Mouse (Mus musculus) forebrain, postnatal 0 days (tissue): Measurements from ENCODE around the gene Adck1. TPM values are rescaled to one million over a fixed set of nuclear protein-coding genes. Genes with fewer than 3 reads are reported as not detected.

Experiments
- ATAC-seq: fragments of 200-750 bp; cut with Nextera tagmentation; 2 replicates; pipeline ENCODE4 v1.8.0; 2017; ENCODE audit warnings: mild to moderate bottlenecking, moderate library complexity
- DNase-seq: peaks from one replicate; pipeline ENCODE4 v3.0.0-alpha.2; 2015
- H3K27ac ChIP-seq: fragments of 300-500 bp; sonication (generic); 2 replicates; pipeline ENCODE4 v1.5.1; 2014; ENCODE audit warnings: low read depth, mild to moderate bottlenecking, antibody characterized with exemption, low read length, moderate library complexity, mixed read lengths
- H3K27me3 ChIP-seq: fragments of 300-500 bp; sonication (generic); 2 replicates; pipeline ENCODE4 v1.6.1; 2014; ENCODE audit warnings: mild to moderate bottlenecking, low read length, mixed read lengths; ENCODE audit not compliant: insufficient read depth
- H3K36me3 ChIP-seq: fragments of 300-500 bp; sonication (generic); 2 replicates; pipeline ENCODE4 v1.6.1; 2014; ENCODE audit warnings: mild to moderate bottlenecking, moderate library complexity; ENCODE audit not compliant: insufficient read depth
- H3K4me1 ChIP-seq: fragments of 300-500 bp; sonication (generic); 2 replicates; pipeline ENCODE4 v1.6.1; 2014; ENCODE audit warnings: antibody characterized with exemption; ENCODE audit not compliant: insufficient read depth
- H3K4me2 ChIP-seq: fragments of 300-500 bp; sonication (generic); 2 replicates; pipeline ENCODE4 v1.6.1; 2014; ENCODE audit warnings: low read depth, mild to moderate bottlenecking, moderate library complexity
- H3K4me3 ChIP-seq: fragments of 300-500 bp; sonication (generic); 2 replicates; pipeline ENCODE4 v1.5.1; 2014; ENCODE audit warnings: low read depth, low read length, mixed read lengths
- H3K9ac ChIP-seq: fragments of 300-500 bp; sonication (generic); 2 replicates; pipeline ENCODE4 v1.6.1; 2014; ENCODE audit warnings: mild to moderate bottlenecking
- H3K9me3 ChIP-seq: fragments of 300-500 bp; sonication (generic); 2 replicates; pipeline ENCODE4 v1.6.1; 2016; ENCODE audit warnings: low read length
- CTCF ChIP-seq: sonication (generic); IDR thresholded peaks from 2 replicates; pipeline ENCODE4 v1.5.1; 2016; ENCODE audit warnings: antibody characterized with exemption, control low read depth, low read depth
- WGBS: fragments of 180-500 bp; shearing (Covaris S2); extraction: QIAGEN DNeasy Blood & Tissue Kit; methylation state at CpG from one replicate; pipeline ENCODE4 v1.1.7; 2014; 5-methylcytosine and 5-hydroxymethylcytosine counted together
- polyA plus RNA-seq: library from polyadenylated mRNA; unstranded; fragments of >200 nt; fragmentation: Nextera tagmentation; extraction: Ambion mirVana; gene quantifications from 2 replicates; pipeline ENCODE4 v1.2.1, GENCODE M21; 2015
- total RNA-seq: library from RNA; depleted of rRNA; stranded (reverse); fragments of >200 nt; gene quantifications from 2 replicates; pipeline ENCODE4 v1.2.3, GENCODE M21; 2014

Gene Adck1
- total and polyA plus RNA-seq, 2 experiments from 2014 or later = 40.5 to 43.9 TPM

DNA sequence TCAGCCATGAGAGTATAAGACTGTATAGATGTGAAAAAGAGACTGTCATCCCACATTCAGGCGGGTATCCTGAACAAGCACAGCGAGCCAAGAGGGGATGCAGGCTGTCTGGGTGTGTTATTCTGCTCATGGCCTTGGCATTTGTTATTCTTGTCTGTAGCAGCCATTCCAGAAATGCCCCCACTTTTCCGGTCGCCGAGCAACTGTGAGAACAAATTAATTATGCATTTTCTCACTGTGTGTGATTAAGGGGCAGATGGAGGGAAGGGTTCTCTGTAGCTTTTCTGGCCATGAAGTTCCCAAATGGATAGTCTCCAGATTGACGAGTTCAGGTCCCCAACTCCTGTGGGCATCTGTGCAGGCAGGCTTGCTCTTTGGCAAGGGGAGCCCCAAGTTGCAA is 28.5 kb downstream of the Adck1 start:
- Histone ChIP-seq H3K9ac (no peak overlapping the region), H3K36me3 (no peaks in the 10 kb centered on the region), H3K27me3 (no peaks in the 10 kb centered on the region), H3K4me3 (no peak overlapping the region), H3K4me2 (no peak overlapping the region), H3K4me1 (no peaks in the 10 kb centered on the region), H3K9me3 (no peaks in the 10 kb centered on the region), H3K27ac (peak overlapping the region; percentile 6; the same call in 1 of the 2 replicates)
- ATAC-seq (peak; percentile 94), DNase-seq (peak; percentile 67)
- 11% methylated on average over 6 of the region's 6 CpGs for WGBS
- TF ChIP-seq CTCF = no peak

DNA sequence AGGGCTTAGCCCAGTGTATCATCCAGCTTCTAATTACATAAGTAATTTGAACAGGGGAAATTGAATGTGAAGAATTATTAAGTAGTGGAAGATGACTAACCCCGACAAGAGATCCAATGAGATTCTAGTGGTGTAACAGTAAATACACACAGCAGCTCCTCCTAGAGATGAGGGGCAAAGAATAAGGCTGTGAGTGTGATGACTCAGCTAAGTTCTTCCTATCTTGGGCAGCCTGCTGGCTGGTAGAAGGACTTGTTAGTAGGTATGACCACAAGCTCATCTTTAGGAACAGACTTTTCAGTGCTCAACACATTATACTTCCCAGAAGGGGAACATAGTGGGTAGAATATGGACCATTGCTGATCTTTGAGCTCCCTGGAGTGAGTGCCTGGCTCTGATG is 38.3 kb downstream of the Adck1 start:
- WGBS = 91% methylated on average over 1 of the region's 1 CpGs
- H3K4me1 ChIP-seq = no peaks in the 10 kb centered on the region
- no peak overlapping the region for H3K4me2 ChIP-seq
- no peak overlapping the region for H3K9ac ChIP-seq
- H3K4me3 ChIP-seq = no peak overlapping the region
- H3K9me3 ChIP-seq = no peaks in the 10 kb centered on the region
- TF ChIP-seq CTCF = no peak
- H3K27ac ChIP-seq = no peak overlapping the region
- DNase-seq (no peak), ATAC-seq (no peak)
- no peaks in the 10 kb centered on the region for H3K27me3 ChIP-seq
- H3K36me3 ChIP-seq = peaks cover 4% of the 10 kb centered on the region; the same call in 1 of the 2 replicates

DNA sequence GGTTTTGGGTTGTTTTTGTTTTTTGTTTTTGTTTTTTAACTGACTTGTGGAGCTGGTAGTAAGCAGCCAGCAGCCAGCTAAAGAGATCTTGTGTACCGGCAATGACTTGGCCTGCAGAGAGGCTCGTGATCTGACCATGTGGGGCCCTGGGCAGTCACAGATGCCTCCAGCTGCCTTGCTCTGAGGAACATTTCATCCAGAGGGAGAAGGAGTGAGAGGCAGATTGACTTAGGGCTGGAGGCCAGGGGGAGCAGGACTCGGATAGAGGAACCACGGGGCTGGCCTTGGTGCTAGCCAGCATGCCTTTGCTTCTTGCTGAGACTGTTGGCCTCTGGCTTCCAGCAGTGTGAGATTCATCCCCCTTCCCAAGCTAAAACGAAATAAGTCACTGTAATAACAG is 43.2 kb downstream of the Adck1 start:
- DNase-seq = no peak
- WGBS = 57% methylated on average over 5 of the region's 5 CpGs
- Histone ChIP-seq H3K4me3 (no peak overlapping the region), H3K9ac (no peak overlapping the region), H3K36me3 (peaks cover 9% of the 10 kb centered on the region; the same call in 1 of the 2 replicates), H3K4me1 (no peaks in the 10 kb centered on the region), H3K4me2 (no peak overlapping the region), H3K9me3 (no peaks in the 10 kb centered on the region), H3K27ac (no peak overlapping the region), H3K27me3 (no peaks in the 10 kb centered on the region)
- TF ChIP-seq CTCF = no peak
- ATAC-seq = no peak

DNA sequence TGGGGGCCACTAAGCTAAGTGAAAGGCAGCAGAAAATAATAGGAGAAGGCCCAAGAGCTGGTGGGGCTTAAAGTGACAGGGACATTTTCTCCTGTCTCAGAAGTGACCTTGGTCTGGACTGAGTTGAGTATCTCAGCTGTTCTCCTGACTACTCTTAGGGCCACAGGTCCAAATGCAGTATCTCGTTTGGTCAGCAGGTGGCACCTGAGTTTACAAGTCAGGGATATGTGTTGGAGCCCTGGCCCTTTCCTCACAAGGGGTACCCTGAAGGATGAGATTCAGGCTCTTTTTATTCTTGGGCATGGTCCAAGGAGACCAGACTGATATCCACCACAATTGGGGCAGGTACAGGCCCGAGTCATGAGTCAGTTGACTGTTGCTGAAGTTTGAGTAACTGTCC is 44.8 kb downstream of the Adck1 start:
- H3K27ac ChIP-seq = no peak overlapping the region
- H3K9ac ChIP-seq = no peak overlapping the region
- H3K9me3 ChIP-seq = no peaks in the 10 kb centered on the region
- WGBS = 31% methylated on average over 2 of the region's 2 CpGs
- peaks cover 10% of the 10 kb centered on the region; the same call in 1 of the 2 replicates for H3K36me3 ChIP-seq
- no peaks in the 10 kb centered on the region for H3K4me1 ChIP-seq
- no peak overlapping the region for H3K4me2 ChIP-seq
- DNase-seq (peak; percentile 76), ATAC-seq (peak; percentile 67; the same call in 1 of the 2 replicates)
- no peaks in the 10 kb centered on the region for H3K27me3 ChIP-seq
- H3K4me3 ChIP-seq = no peak overlapping the region
- TF ChIP-seq CTCF = peak; percentile 79

DNA sequence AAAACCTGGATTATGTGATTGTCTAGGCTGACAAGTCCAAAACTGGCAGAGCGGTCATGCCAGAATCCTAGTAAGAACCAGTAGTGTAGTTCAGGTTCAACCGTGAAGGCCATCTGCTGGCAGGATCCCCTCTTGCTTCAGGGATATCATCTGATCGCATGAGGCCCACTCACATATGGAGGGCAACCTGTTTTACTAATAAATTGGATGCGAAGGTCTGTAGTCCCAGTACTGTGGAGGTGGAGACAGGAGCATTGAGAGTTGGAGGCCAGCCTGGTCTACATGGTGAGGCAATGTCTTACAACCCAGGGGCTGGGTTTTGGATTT is 47.6 kb downstream of the Adck1 start:
- no peak for DNase-seq

DNA sequence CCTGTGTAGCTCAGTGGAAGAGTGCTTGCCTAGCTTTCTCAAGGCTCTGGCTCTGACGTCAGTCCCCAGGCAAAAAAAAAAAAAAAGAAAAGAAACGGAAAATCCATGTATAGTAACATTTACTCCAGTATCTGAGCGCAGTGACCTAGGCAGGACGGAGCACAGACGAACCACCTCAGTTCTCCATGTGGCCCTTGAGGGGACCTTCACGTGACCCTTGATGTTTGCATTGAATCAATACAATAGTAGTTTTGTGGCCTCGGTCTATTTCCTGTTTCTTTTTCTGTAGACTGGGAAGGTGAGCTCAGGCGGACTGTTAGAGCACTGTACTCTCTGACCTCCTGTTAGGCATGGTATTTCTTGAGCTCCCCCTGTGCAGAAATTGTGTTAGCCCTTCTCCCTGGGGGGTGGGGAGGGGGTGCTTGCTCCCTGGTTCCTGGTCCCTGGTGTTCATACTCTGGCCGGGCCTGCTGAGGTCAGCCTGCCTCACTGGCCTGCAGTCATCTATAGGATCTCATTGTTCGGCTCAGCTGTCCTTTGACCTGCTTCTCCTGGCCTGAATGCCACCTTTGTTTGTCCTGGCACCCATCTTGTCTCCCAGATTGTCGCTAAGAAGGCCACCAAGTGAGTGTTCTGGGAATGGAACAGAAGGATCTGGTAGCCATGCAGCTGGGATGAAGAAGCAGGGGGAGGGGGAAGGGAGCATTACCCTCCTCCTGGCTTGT is 48.1 kb downstream of the Adck1 start:
- Histone ChIP-seq H3K4me1 (no peaks in the 10 kb centered on the region), H3K27ac (no peak overlapping the region), H3K9ac (no peak overlapping the region), H3K27me3 (no peaks in the 10 kb centered on the region), H3K4me2 (no peak overlapping the region), H3K4me3 (no peak overlapping the region), H3K9me3 (no peaks in the 10 kb centered on the region), H3K36me3 (peaks cover 18% of the 10 kb centered on the region; the same call in 1 of the 2 replicates)
- WGBS = 63% methylated on average over 11 of the region's 11 CpGs
- DNase-seq = no peak
- TF ChIP-seq CTCF = no peak
- ATAC-seq = no peak

More for the DNA sequence above, 47.6 kb downstream of the Adck1 start:
- Histone ChIP-seq H3K4me2 (no peak overlapping the region), H3K9me3 (no peaks in the 10 kb centered on the region), H3K4me3 (no peak overlapping the region), H3K9ac (no peak overlapping the region), H3K27me3 (no peaks in the 10 kb centered on the region), H3K27ac (no peak overlapping the region), H3K4me1 (no peaks in the 10 kb centered on the region), H3K36me3 (peaks cover 18% of the 10 kb centered on the region; the same call in 1 of the 2 replicates)
- no peak for ATAC-seq
- TF ChIP-seq CTCF = no peak
- WGBS = 93% methylated on average over 4 of the region's 4 CpGs

DNA sequence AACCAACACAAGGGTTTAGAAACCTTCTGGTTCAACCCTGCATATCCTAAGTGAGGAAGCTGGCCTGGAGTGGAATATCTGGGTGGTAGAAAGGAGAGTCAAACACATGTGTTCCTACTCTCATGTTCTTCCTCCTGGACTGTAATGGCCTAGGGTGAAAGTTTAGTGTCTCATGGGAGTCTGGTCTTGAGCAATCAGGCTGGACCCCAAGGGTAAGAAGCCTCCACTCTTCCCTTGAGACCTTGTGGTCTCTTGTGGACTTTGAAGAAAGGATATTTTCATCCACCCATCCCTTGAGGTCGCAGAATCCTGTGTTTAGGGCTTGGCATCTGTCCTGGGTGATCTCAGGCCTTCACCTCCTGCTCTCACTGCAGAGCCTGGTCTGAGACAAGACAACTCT is 52.9 kb downstream of the Adck1 start:
- H3K9ac ChIP-seq = no peak overlapping the region
- DNase-seq (no peak), ATAC-seq (no peak)
- no peak overlapping the region for H3K4me3 ChIP-seq
- no peak for TF ChIP-seq CTCF
- no peaks in the 10 kb centered on the region for H3K4me1 ChIP-seq
- no peak overlapping the region for H3K4me2 ChIP-seq
- H3K9me3 ChIP-seq = no peaks in the 10 kb centered on the region
- H3K36me3 ChIP-seq = peaks cover 13% of the 10 kb centered on the region; the same call in 1 of the 2 replicates
- no peak overlapping the region for H3K27ac ChIP-seq
- 73% methylated on average over 1 of the region's 1 CpGs for WGBS
- no peaks in the 10 kb centered on the region for H3K27me3 ChIP-seq
